Mouse (Mus musculus) gastrocnemius, postnatal 25 days (tissue): ENCODE results near the gene Ilf2. TPM values are rescaled to one million over a fixed set of nuclear protein-coding genes. Genes with fewer than 3 reads are reported as not detected.

ENCODE experiments used
- DNase-seq: peaks from one replicate; pipeline ENCODE4 v3.0.0; 2022
- long read RNA-seq, 2 experiments: library from polyadenylated mRNA; stranded (forward); transcript quantifications; one replicate each; pipeline ENCODE4 v2.0.0; 2021
- total RNA-seq, 2 experiments: library from RNA; stranded (reverse); gene quantifications; 1 replicate in 1 of 2; 2 replicates in 1 of 2; pipeline ENCODE4 v1.2.3; 2021

The Ilf2 gene
- total RNA-seq, result 10 to 100 TPM; 23.4 to 25.6 TPM
- long read RNA-seq, experiment 1, transcript Ilf2-201 (14 exons, 2,027 nt), result major isoform, 25 of 31 reads
- long read RNA-seq, experiment 1, partial matches to known transcripts, result 5 of 31 reads
- long read RNA-seq, experiment 1, other reads (novel, unspliced or antisense), result 1 of 31 reads
- long read RNA-seq, experiment 2, transcript Ilf2-201 (14 exons, 2,027 nt), result major isoform, 37 of 41 reads
- long read RNA-seq, experiment 2, partial matches to known transcripts, result 2 of 41 reads
- long read RNA-seq, experiment 2, other reads (novel, unspliced or antisense), result 2 of 41 reads

DNA sequence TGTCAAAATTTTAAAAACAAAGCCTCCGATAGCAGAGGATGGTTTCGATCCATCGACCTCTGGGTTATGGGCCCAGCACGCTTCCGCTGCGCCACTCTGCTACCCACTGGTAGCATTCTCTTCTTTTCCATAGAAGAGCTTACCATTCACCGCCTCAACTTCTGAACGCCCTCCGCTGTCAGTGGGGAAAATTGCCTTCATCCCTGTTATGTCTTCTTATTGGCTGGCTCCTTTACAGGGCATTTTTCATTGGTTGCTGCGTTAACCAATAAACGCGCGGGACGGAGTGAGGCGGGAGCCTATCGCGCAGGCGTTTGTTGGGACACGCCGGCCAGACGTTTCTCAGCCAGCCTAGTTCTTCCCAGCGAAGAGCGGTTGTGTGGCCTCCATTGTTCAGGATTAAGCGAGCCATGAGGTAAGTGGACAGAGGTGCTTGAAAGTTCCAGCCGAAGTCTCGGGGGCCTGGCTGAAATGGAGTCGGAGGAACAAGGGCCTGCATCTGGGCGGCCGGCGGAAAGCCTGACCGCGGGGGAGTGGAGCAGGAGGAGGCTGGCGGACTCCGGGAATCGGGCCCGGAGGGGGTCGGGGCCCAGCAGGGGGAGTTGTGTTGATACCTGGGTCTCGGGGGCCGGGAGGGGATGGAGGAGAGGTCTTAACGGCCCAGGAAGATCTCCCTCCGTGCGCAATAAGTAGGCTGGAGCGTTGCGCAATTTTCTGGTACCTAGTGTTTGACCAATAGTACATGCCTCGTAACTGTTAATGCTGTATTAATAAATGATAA is at the start of gene Ilf2:
Gene Ilf2 (plus strand): TSS at position 296 of the 781 bp plus-strand sequence.
- peak; percentile 96 for DNase-seq

DNA sequence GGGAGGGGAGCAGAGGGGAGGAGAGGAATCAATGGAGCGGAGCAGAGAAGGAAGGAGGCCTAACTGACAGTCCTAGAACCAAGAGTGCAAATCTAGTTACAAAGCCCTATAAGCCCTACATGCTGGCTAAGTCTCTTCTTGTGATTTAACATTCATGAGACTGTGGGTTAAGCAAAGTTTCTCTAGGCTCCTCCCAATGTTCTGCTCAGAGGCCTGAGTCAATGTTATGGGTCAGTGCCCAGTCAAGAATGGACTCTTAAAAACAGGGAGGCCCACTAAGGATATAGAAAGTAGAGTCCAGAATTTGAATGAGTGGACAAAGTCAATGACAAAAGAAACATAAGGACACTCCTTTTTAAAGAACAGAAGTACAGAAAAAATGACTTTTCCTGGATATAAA is 48.4 kb upstream of the Ilf2 start:
- DNase-seq, result no peak

DNA sequence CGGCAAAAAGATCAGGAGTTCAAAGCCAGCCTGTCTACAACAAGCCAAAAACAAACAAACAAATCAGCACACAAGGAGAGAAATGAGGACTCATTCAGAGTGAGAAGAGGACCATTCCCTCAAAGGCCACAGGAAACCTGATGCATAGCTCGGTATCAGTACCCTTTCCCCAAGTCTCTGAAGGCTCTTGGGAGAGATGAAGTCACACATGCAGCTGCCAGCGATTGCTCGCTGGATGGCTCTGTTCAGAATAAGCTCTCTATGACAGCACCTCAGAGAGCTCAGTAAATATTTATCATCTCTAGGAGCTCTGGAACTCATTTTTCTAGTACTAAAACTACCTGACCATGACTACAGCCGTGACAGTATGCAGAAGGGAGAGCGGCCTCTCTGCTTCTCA is 47.7 kb upstream of the Ilf2 start:
- DNase-seq, result no peak

DNA sequence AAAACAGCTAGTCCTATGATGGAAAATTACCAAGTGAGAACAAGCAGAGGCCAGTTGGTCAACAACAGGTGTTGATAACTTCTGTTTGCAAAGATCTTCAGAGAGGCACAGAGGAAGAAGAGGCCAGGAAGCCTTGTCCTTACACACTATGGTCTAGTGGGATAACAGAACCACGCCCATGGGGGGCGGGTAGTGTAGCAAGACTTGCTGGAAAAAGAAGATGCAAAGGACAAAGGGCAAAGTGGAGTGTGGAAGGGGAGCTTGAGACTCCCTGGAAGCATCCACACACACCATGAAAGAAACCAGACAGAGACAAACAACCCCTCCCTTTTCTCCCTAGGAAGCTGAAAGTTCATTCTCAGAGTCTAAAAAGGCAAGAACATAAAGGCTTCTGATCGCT is 46.4 kb upstream of the Ilf2 start:
- no peak for DNase-seq

DNA sequence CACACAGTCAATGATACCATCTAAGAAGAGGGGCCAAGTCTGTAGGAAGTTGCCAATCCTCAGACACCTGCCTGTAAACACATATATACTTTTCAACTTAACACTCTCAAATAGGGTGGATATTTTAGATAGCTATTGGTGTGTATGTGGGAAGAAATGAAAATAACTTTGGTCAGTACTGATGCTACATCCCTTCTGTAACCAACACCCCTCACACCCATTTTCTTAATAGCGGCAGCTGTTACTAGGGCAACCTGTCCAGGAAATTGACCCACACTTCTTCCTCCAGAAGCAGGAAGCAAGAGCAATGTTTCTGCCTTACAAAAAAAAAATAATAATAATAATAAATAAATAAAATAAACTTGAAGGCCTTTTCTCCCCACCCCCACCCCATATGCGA is 43.6 kb upstream of the Ilf2 start:
- no peak for DNase-seq

DNA sequence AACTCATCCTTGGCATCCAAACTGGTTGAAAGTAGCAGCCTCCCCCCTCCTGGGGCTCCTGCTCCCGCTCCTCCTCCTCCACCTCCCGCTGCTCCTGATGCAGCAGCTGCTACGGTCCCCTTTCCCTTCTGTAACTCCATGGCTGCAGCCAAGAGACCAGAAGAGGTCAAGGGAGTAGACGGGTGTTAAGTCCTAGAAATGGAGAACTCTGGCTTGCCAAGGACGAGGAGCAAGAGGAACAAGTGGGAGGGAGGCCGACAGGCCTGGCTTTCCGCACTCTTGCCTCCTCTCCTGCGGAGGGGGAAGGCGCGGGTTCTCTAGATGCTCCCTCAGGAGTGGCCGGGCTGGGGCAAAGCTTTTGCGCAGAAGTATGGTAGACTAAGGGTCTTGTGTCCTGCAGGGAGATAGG is 43.1 kb upstream of the Ilf2 start:
- DNase-seq, result peak; percentile 46

DNA sequence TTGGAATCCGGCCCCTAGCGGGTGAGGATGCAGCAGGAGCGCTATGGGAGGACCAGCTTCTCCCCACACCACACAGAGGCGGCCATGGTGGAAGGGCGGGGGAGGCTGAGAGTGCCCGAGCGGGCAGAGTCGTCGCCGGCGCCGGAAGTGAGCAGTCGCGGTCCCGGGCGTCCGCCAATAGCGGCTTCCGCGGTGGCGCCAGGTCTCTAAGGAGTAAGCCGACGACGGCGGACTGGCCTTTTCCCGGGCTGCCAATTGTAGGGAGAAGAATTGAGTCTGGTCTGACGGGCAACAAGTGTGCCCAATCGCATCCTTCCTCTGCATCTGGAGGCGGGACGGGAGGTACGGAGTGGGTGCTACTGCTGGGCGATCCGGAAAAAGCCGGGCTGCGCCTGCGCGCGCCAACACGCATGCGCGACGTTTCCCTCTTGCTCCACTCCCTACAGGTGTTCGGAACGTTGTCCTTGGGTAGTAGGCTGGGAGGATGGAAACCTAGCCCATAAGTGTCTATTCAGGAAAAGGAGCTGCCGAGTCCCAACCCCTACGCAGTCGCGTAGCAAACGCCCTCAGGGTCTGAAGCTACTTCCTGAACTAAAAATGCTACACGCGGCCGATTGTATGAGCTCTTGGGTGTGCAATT is 42.4 kb upstream of the Ilf2 start, which contains the start of gene Ints3:
Gene Ints3 (minus strand): TSS at position 242 of the 640 bp plus-strand sequence.
- DNase-seq, result peak; percentile 100

DNA sequence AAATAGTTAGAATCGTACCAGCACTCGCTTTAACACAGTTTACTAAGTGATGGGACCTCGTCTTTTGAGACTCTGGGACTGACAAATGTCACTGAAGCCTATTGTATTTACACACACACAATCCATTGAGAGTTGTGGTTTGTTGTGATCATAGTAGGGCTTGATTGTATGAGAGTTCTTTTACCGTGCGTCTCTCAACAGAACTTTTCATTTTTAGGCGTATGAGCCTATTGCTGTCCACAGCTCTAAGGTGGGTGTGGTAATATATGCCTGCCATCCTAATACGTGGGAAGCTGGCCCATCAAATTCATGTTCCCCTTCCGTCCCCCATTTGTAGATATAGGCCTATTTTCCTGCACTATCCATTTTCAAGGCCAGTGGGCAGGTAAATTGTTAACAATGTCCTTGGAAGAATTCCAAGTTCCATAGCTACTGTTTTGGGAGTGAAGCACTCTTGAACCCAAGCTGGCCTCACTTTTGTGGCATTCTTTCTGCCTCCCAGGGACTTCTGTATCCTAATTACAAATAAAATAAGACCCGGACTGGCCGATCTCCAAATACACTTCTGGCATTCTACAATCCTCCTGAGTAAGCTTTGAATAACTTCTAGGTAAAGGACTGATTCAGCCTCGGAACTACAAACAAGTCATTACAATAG is 41.7 kb upstream of the Ilf2 start:
- DNase-seq, result no peak

DNA sequence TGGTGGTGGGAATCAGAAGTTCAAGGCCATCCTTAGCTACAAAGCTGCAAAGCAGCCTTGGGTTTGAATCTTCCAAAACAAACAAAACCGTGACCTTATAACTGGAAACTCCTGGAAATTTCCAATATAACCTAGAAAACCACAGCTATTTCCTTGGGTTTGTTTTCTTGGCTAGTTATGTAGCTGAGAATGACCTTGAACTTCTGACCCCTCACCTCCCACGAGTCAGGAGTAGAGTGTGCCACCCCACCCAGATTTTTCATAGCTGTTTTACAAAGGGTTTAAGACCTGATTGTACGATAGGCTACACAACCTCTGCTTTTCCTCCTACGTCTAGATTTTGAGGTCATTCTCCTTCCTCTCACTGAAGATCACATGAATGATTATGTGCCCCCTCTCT is 38.8 kb upstream of the Ilf2 start:
- no peak for DNase-seq

DNA sequence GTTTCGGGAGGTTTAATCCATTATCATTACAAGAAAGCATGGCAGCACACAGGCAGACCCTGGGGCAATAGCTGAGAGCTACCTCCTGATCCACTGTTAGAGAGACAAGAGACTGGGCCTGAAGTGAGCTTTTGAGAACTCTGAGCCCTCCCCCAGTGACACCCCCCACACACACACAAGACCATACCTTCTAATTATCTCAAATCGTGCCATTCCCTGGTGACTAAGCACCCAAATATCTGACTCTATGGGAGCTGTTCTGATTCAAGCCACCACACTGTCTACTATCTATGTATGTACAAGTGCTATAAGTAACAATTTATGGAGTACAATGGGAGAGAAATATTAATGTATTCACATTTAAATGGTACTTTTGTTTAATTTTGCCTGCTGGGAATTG is 35.2 kb upstream of the Ilf2 start:
- no peak for DNase-seq

DNA sequence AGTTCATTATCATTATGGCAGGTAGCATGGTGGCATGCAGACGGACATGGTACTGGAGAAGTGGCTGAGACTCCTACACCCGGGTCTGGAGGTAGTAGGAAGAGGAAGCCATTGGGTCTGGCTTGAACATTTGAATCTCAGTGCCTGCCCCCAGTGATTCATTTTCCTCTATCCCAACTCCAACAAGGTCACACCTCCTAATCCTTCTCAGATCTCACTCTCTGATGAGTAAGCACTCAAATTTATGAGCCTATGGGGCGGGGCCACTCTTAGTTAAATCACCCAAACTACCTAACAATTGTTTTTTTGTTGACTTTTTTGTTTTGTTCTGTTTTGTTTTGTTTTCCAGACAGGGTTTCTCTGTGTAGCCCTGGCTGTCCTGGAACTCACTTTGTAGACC is 31.9 kb upstream of the Ilf2 start:
- DNase-seq, result no peak

DNA sequence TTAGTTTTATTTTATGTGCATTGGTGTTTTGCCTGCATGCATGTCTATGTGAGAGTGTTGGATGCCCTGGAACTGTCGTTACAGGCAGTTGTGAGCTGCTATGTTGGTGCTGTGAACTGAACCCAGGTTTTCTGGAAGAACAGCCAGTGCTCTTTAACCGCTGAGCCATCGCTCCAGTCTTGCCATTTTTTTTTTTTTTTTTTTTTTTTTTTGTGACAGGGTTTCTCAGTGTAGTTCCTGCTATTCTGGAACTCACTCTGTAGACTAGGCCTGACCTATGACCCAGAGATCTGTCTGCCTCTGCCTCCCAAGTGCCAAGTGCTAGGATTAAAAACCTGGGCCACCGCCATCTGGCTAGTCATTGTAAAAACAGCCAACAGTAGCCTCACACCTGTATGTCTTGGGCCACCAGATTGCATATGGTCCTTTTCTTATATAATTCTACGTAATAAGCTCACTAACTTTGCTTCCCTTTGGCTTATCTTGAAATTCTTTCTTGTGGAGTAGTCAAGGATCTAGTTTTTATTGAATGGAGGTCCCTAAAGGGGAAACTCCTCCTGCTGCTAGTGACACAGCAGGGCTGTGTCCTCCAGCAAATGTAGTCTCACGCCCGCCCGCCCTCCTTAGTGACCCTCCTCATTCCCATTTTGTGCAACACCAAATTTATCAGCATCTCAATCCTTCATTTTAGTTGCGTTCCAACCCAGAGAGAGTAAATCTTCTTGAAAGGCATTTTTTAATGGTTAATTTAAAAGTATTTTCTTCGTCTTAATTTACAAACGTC is 30.3 kb upstream of the Ilf2 start:
- no peak for DNase-seq

DNA sequence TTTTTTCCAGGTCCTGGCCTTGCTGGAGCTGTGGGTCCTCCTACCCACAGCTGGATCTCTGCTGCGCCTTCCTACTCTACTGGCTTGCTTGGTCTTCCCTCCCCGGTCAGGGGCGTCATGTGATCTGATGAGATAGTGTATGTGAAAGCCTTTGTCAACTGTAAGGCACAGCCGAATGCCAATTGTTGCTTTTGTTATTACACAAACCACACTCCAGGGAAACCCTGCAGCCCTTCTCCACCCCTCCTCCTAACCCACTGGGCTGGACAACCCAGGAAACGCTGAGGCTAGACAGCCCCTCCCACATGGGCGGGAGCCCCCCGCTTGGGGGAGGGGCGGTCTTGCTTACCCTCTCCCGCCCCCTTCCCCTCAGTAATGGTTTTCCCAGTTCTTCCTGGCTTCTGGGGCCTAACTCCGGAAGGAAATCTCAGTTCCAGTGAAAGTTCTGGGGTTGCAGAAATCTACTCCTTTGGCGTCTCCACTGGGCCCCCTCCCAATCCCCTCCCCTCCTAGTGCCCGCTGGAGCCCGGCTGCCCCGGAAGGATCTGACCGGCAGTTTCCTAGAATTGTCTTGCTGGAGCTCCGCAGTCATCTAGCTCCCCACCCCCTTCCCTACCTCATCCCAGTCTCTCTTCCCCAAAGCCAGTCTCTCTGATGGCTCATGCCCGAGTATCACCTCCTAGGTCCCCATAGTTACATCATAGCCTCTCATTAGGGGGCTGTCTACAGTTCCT is 29.4 kb upstream of the Ilf2 start:
- peak; percentile 93 for DNase-seq

DNA sequence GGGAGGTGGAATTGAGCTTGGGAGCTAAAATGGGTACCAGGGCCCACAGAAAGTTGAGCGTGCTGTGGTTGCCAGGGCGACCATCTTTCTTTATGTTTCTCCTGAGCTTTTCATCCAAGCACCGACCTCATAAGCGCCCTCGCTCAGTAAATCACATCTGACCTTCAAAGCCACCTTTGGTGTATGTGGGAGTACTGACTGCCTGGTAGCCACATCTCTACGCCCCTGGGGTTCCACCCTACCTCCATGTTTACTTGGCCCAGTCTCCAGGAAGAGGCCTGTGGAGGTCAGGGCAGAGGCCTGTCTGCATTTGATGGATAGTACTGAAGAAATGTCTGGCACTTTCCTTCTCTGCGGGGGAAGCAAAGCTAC is 28.8 kb upstream of the Ilf2 start:
- no peak for DNase-seq

DNA sequence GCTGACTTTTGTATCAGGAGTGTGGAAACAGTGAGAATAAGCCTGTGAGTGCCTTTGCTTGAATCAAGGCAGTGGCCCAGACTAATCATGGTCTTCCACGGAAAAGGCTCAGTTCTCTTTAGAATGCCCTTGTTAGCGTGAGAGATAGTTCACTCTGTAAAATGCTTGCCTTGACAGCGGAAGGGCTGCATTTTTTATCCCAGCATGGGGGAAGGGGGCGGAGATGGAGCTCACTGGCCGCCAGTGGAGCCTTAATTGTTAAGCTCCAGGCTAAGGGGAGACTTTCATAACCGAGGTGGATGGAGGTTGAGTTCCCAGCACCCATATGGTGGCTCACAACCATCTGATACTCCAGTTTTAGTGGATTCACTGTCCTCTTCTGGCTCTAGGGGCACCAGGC is 27.3 kb upstream of the Ilf2 start:
- no peak for DNase-seq

DNA sequence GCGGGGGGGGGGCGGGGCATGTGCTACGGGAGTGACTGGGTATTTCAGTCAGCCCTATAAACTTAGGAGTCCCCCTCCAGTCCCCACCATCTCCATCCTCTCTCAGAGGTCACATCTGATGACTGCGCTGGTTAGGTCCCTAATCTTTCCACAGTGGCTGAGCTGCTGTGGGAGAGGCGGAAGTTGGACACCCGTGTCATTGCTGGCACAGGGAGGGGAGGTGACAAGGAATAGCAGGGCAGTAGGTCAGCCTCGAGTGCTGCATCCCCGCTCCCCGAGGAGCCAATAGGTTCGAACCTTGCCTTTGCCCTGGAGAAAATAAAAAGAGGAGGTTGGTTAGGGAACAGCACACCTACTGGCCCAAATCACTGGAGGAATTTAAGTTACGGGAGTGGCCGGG is 25.1 kb upstream of the Ilf2 start:
- DNase-seq, result no peak

DNA sequence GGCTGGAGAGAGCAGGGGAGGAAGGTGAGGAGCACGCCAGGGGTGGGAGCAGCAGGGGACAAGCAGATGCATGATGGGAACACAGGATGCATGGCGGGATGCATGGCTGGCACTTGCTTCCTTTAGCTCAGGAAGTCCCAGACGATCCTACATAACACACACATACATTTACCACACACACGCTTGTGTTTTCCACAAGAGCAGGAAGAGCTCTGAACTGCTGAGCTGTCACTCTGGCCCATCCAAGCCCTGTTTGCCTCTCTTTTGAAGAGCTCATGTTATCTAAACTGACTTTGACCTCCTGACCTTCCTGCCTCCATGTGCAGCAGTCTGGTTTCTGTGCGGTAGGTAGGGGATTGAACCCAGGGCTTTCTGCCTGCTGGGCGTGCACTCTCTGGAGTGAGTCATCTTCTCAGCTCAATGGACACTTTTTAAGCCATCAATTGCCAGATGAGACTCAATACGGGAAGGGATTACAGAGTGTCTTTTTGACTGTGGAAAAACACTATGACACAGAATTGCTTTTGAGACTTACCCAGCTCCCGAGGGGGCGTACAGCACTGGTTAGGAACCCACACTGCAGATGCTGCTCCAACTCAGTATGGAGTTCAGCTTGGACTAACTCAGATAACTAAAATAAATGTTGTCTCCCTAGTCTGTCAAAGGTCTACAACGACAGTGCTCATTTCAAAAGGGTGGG is 24.4 kb upstream of the Ilf2 start:
- no peak for DNase-seq

DNA sequence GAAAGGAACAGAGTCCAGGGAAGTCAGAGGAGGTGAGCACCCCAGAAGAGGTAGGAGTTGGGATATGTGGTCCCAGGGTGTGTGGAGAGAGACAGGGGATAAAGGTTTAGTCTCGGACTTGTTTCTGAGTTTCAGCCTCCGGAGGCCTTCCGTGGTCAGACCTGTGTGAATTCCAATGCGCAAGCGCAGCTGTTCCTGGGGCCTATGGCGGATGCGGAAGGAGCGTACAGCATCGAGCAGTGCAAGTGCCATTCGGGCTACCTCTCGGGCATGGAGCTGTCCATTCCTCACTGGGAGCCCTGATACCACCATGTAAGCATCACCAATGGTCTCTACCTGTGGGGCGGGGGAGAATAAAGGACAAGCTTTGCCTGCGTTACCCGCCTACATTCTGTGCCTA is 21.0 kb upstream of the Ilf2 start:
- no peak for DNase-seq

DNA sequence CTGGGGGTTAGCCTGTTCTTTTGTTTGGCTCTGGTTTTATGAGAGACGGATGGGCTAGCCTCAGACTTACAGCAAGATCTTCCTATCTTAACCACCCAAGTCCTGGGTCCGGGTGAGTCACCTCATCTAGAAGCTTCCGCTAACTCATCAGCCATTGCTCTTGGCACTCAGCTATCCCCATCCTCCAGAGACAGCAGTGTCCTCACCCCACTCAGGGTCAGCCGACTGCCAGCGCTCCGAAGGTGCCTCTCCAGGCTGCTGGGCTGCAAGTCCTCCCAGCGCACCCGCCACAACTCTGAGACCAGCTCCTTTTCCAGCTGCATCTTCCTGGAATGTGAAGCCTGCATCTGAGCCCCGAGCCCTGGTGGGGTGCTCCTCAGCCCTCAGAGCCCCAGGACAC is 16.2 kb upstream of the Ilf2 start:
- no peak for DNase-seq

DNA sequence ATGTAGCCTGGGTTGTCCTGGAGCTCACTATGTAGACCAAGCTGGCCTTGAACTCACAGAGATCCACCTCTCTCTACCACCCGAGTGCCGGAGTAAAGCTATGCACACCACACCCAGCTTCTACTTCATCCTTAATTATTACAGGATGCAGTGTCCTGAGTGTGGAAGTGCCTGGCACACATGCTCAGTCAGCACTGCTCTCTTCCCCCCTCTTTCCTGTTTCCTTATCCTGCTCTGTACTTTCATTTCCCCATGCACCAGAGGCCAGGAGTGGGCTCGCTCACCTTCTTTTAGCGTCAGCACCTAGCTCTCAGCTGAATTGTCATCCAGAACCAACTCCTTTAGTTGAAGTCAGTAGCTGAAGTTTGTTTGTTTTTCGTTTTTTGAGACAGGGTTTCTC is 15.6 kb upstream of the Ilf2 start:
- DNase-seq, result no peak

DNA sequence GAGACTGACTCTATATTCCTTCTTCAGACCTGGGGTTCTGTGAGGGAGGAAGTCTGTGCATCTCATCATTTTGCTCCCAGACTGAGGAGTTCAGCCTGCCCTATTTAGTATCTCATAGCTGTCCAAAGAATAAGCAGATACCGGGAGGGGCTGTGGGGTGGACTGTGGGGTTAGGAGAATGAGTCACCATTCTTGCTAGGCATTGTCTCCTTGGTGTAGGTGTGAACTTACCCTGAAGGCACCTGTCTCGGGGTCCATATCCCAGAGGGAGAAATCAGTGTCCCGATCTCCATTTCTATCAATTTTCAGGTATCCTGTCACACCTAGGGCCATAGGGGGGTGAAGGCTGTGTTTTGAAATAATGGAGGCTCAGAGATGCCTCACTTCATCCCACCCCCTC is 14.0 kb upstream of the Ilf2 start:
- DNase-seq, result no peak
